Mouse (Mus musculus) G1E (cell line): ENCODE measurements around the gene Tspan18. TPM values are rescaled to one million over a fixed set of nuclear protein-coding genes. Genes with fewer than 3 reads are reported as not detected.

Source experiments
- ATAC-seq: 2 replicates; pipeline ENCODE4 v1.8.0; 2016; ENCODE audit warnings: mild to moderate bottlenecking; ENCODE audit not compliant: insufficient number of reproducible peaks, poor library complexity, low FRiP score, severe bottlenecking; ENCODE audit errors: extremely low read depth
- DNase-seq: peaks from one replicate; pipeline ENCODE4 v3.0.0; 2012; ENCODE audit warnings: low spot score
- H3K27me3 ChIP-seq: 2 replicates; pipeline ENCODE4 v1.6.1; 2012; ENCODE audit warnings: mild to moderate bottlenecking, low read length, inconsistent platforms; ENCODE audit not compliant: insufficient read depth
- H3K36me3 ChIP-seq: replicated peaks from 2 replicates; pipeline ENCODE3; 2012; ENCODE audit warnings: mild to moderate bottlenecking, inconsistent platforms
- H3K4me1 ChIP-seq: 2 replicates; pipeline ENCODE4 v1.6.1; 2012; ENCODE audit warnings: low read depth, low read length, inconsistent platforms, mixed read lengths; ENCODE audit not compliant: insufficient read depth
- H3K4me3 ChIP-seq: 2 replicates; pipeline ENCODE4 v1.5.1; 2012; ENCODE audit warnings: low read depth, mild to moderate bottlenecking, inconsistent platforms, low read length, moderate library complexity, mixed read lengths
- H3K9me3 ChIP-seq: replicated peaks from 2 replicates; pipeline ENCODE4 v1.6.1; 2012; ENCODE audit warnings: inconsistent platforms
- CTCF ChIP-seq: IDR thresholded peaks from 2 replicates; pipeline ENCODE4 v1.5.1; 2012; ENCODE audit warnings: low read depth, low read length, inconsistent platforms, mixed read lengths
- GATA1 ChIP-seq: IDR thresholded peaks from 2 replicates; pipeline ENCODE4 v1.6.1; 2012; ENCODE audit warnings: borderline replicate concordance, low read length, inconsistent platforms, mixed read lengths
- GATA2 ChIP-seq: IDR thresholded peaks from 2 replicates; pipeline ENCODE4 v1.6.1; 2012; ENCODE audit warnings: low read depth, low read length, inconsistent platforms, borderline replicate concordance
- POLR2AphosphoS5 ChIP-seq: IDR thresholded peaks from 2 replicates; pipeline ENCODE4 v1.6.1; 2012; ENCODE audit warnings: low read depth, low read length, inconsistent platforms; ENCODE audit not compliant: insufficient replicate concordance
- TAL1 ChIP-seq: conservative IDR thresholded peaks from 2 replicates; pipeline ENCODE4 v1.6.1; 2012; ENCODE audit warnings: low read depth, low read length, inconsistent platforms, mixed read lengths
- polyA plus RNA-seq: library from polyadenylated mRNA; stranded (reverse); fragments of >175 nt; gene quantifications from 2 replicates; pipeline ENCODE4 v1.2.3, GENCODE M21; 2012
- total RNA-seq, 2 experiments: library from RNA; stranded (forward) in 1 of 2; stranded (reverse) in 1 of 2; fragments of 200-1000 nt in 1 of 2; fragments of >200 nt in 1 of 2; fragmentation: Nextera tagmentation in 1 of 2; gene quantifications; 2 replicates each; pipeline ENCODE4 v1.2.3; 2014 to 2017

Gene Tspan18
- total and polyA plus RNA-seq, 3 experiments: 4.2 to 10.6 (median 8.5) TPM

GRCm38 (mm10) chr2:93203682-93204081 is 130.6 kb downstream of the Tspan18 start:
- H3K9me3 ChIP-seq: no peaks in the 10 kb centered on the region
- no peak overlapping the region for H3K4me3 ChIP-seq
- no peak for ATAC-seq
- peaks cover 31% of the 10 kb centered on the region for H3K27me3 ChIP-seq
- H3K36me3 ChIP-seq: no peaks in the 10 kb centered on the region
- peaks cover 5% of the 10 kb centered on the region for H3K4me1 ChIP-seq
- DNase-seq: no peak
- TF ChIP-seq GATA1: no peak
- no peak for TF ChIP-seq POLR2AphosphoS5
- TF ChIP-seq CTCF: no peak
- no peak for TF ChIP-seq GATA2
- no peak for TF ChIP-seq TAL1

- H3K27me3 ChIP-seq: peaks cover 26% of the 10 kb centered on the region
- no peak for DNase-seq
Measured at GRCm38 (mm10) chr2:93202782-93203181, 131.5 kb downstream of the Tspan18 start.

GRCm38 (mm10) chr2:93201997-93202396 is 132.3 kb downstream of the Tspan18 start:
- ATAC-seq: no peak
- Histone ChIP-seq H3K27me3 (peaks cover 24% of the 10 kb centered on the region), H3K36me3 (no peaks in the 10 kb centered on the region), H3K4me3 (no peak overlapping the region), H3K9me3 (no peaks in the 10 kb centered on the region), H3K4me1 (peaks cover 5% of the 10 kb centered on the region)
- DNase-seq: no peak
- no peak for TF ChIP-seq GATA2
- no peak for TF ChIP-seq GATA1
- no peak for TF ChIP-seq POLR2AphosphoS5
- no peak for TF ChIP-seq TAL1
- TF ChIP-seq CTCF: no peak

More at GRCm38 (mm10) chr2:93202782-93203181, 131.5 kb downstream of the Tspan18 start:
- ATAC-seq: no peak
- no peak overlapping the region for H3K4me3 ChIP-seq
- H3K9me3 ChIP-seq: no peaks in the 10 kb centered on the region
- no peaks in the 10 kb centered on the region for H3K36me3 ChIP-seq
- TF ChIP-seq GATA1 (no peak), GATA2 (no peak), CTCF (no peak), POLR2AphosphoS5 (no peak), TAL1 (no peak)
- H3K4me1 ChIP-seq: peaks cover 5% of the 10 kb centered on the region

GRCm38 (mm10) chr2:93200681-93201340 is 133.5 kb downstream of the Tspan18 start:
- Histone ChIP-seq H3K27me3 (peaks cover 27% of the 10 kb centered on the region), H3K4me1 (peaks cover 5% of the 10 kb centered on the region), H3K9me3 (no peaks in the 10 kb centered on the region), H3K4me3 (no peak overlapping the region), H3K36me3 (no peaks in the 10 kb centered on the region)
- TF ChIP-seq GATA1: no peak
- TF ChIP-seq GATA2: no peak
- no peak for TF ChIP-seq TAL1
- TF ChIP-seq CTCF: no peak
- no peak for TF ChIP-seq POLR2AphosphoS5
- ATAC-seq (no peak), DNase-seq (no peak)

GRCm38 (mm10) chr2:93199531-93199974 is 134.8 kb downstream of the Tspan18 start:
- peaks cover 5% of the 10 kb centered on the region for H3K4me1 ChIP-seq
- peaks cover 30% of the 10 kb centered on the region for H3K27me3 ChIP-seq
- H3K4me3 ChIP-seq: no peak overlapping the region
- no peaks in the 10 kb centered on the region for H3K36me3 ChIP-seq
- DNase-seq (peak; percentile 54), ATAC-seq (no peak)
- TF ChIP-seq GATA2 (no peak), CTCF (peak; percentile 96)
- no peaks in the 10 kb centered on the region for H3K9me3 ChIP-seq

GRCm38 (mm10) chr2:93198846-93199245 is 135.5 kb downstream of the Tspan18 start:
- Histone ChIP-seq H3K27me3 (peaks cover 29% of the 10 kb centered on the region), H3K4me3 (no peak overlapping the region), H3K4me1 (peaks cover 5% of the 10 kb centered on the region), H3K36me3 (no peaks in the 10 kb centered on the region), H3K9me3 (no peaks in the 10 kb centered on the region)
- DNase-seq: peak; percentile 75
- TF ChIP-seq CTCF: peak; percentile 88
- TF ChIP-seq GATA2: no peak
- peak; percentile 45; the same call in 1 of the 2 replicates for ATAC-seq

- Histone ChIP-seq H3K4me3 (no peak overlapping the region), H3K27me3 (peaks cover 35% of the 10 kb centered on the region), H3K4me1 (no peaks in the 10 kb centered on the region), H3K9me3 (no peaks in the 10 kb centered on the region), H3K36me3 (no peaks in the 10 kb centered on the region)
- DNase-seq (no peak), ATAC-seq (no peak)
- TF ChIP-seq CTCF (no peak), GATA2 (no peak), GATA1 (no peak), TAL1 (no peak), POLR2AphosphoS5 (no peak)
Measured at GRCm38 (mm10) chr2:93193806-93194205, 140.5 kb downstream of the Tspan18 start.
